Mouse (Mus musculus): ENCODE measurements around the gene Gm31371.
"Not testable (repeated sequence)": the region's sequence is repeated elsewhere in the genome, so short reads cannot be mapped to it uniquely, and the experiment has no call there.

Gene Gm31371

GRCm38 (mm10) chr8:19903092-19903491 is at the start of gene Gm31371:
Gene Gm31371 (plus strand): TSS chr8:19903392.
- DNase-seq, result not testable (repeated sequence)

GRCm38 (mm10) chr8:19906425-19907055 is 3.3 kb downstream of the Gm31371 start:
- DNase-seq, result not testable (repeated sequence)

- DNase-seq, result not testable (repeated sequence)
Observed at GRCm38 (mm10) chr8:19908841-19909321, 5.7 kb downstream of the Gm31371 start.

- DNase-seq, result not testable (repeated sequence)
Observed at GRCm38 (mm10) chr8:19919086-19919485, 15.9 kb downstream of the Gm31371 start.

GRCm38 (mm10) chr8:19934274-19934673 is 31.1 kb downstream of the Gm31371 start:
- DNase-seq, result peak; percentile 9

GRCm38 (mm10) chr8:19935541-19936030 is 32.4 kb downstream of the Gm31371 start:
- DNase-seq, result not testable (repeated sequence)

- DNase-seq, result no peak
Observed at GRCm38 (mm10) chr8:19960935-19961334, 57.7 kb downstream of the Gm31371 start.

- peak; percentile 4 for DNase-seq
Observed at GRCm38 (mm10) chr8:19963766-19964165, 60.6 kb downstream of the Gm31371 start.

GRCm38 (mm10) chr8:19968151-19968550 is 65.0 kb downstream of the Gm31371 start:
- DNase-seq, result peak; percentile 22

- DNase-seq, result peak; percentile 1
Observed at GRCm38 (mm10) chr8:19975237-19975636, 72.0 kb downstream of the Gm31371 start.
